Mouse (Mus musculus): ENCODE data around the gene Tcf7. TPM values are rescaled to one million over a fixed set of nuclear protein-coding genes. Genes with fewer than 3 reads are reported as not detected.

Gene Tcf7
- total and polyA plus RNA-seq, 3 experiments, result 0.73 to 3.1 (median 0.96) TPM

DNA sequence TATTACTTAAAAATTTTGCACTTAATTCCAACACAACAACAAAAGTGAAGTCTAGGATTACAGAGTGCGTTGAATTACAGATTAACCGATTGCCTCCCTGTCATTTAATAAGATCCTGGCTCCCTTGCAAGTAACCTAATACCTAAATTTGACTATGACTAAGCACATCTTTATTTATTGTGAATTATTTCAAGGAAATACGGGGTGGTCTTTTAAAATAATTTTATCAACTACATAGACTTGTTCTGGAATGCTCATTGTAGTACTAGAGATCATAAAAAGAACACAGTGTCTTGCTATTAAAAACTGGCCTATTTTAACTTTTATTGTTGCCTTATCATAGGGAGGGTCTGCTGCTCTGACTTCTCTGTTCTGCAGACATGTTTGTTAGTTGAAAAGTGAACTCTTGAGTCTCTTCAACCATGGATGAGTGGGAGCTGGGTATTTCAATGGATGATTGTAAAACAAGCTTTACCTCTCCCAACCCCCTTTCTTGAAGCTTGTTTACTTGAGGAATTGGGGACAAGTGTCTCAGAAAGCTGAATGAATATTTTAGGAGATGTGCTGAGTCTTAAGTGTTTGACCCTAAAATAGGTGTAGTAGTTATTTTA lies 49.7 kb downstream of the Tcf7 start:
- Histone ChIP-seq H3K79me2 (replicated peaks; ENCODE audit: control insufficient read depth, insufficient read depth, low read length) (peaks cover 3% of the 10 kb centered on the region), H3K9ac (ENCODE audit: low read depth, low read length) (no peak overlapping the region), H3K27ac (peak overlapping the region; percentile 95), H3K36me3 (ENCODE audit: control insufficient read depth, insufficient read depth, low read length) (peaks cover 26% of the 10 kb centered on the region), H3K27me3 (ENCODE audit: control insufficient read depth, insufficient read depth, low read length) (no peaks in the 10 kb centered on the region), H3K4me3 (peak overlapping the region; percentile 73), H3K4me1 (ENCODE audit: control insufficient read depth, insufficient read depth, low read length) (peaks cover 11% of the 10 kb centered on the region)
- intact Hi-C loops (cut with DNase I), result no loop called here
- no peak for DNase-seq
- no peak for TF ChIP-seq EP300 (IDR thresholded peaks at IDR 0.05; ENCODE audit: insufficient read depth, low read depth, low read length)
- no peak for TF ChIP-seq CTCF (IDR thresholded peaks at IDR 0.05)
- no peak for TF ChIP-seq POLR2A (IDR thresholded peaks at IDR 0.05; ENCODE audit: insufficient read depth, low read depth, low read length)
- 11% methylated on average over 3 of the region's 3 CpGs for WGBS

DNA sequence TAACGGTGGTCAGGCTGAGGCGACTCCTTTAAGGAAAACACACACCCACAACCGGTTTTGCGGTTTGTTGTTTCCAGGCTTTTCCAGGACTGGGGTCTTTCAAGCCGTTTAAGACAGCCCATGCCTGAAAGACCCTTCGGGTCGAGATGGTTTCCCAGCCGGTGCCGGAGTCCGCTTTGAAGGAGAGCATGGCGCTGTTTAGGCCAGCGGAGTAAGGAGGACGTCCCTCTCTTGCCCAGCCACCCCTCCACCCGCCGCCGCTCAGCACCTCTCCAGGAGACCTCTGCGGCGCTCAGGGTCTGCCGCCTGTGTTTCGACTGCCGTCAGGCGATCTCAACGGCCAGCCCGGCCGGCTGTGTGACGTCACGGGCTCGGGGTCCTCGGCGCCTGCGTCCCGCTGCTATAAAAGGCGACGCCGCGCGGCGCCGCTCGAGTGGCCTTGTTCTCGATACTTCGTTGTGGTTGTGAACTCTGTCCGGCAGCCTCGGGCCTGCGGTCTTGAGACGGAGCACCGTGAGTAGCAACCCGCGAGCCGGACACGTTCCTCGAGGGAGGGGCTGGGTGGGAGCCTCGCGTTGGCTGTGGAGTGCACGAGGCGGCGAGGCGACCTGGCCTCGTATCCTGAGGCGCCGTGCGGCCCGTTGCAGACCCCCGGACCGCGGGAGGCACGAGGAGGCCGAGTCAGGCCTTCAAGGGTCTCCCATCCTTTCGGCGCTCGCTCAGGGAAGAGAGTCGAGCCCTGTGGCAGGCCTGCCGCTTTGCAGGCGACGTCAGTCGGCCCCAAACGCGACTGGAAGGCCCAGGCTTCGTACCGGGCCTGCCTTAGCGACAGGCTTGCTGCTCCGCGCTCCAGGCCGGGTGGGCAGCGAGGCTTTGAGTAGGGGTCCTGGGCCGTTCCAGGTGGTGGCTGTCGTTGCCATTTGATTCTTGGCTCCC lies 50.9 kb downstream of the Tcf7 start, which contains the start of gene Skp1a:
Gene Skp1a, plus strand, starts transcription at position 390 of the 936 bp plus-strand sequence.
- no peaks in the 10 kb centered on the region for H3K27me3 ChIP-seq (ENCODE audit: control insufficient read depth, insufficient read depth, low read length)
- TF ChIP-seq POLR2A (IDR thresholded peaks at IDR 0.05; ENCODE audit: insufficient read depth, low read depth, low read length) (peak; percentile 97), CTCF (IDR thresholded peaks at IDR 0.05) (no peak), EP300 (IDR thresholded peaks at IDR 0.05; ENCODE audit: insufficient read depth, low read depth, low read length) (peak; percentile 59; the same call in 1 of the 2 replicates)
- H3K27ac ChIP-seq, result peak within 1 kb of the TSS; percentile 95
- under 1% methylated on average over 87 of the region's 87 CpGs for WGBS
- peak within 1 kb of the TSS; percentile 73 for H3K4me3 ChIP-seq
- H3K79me2 ChIP-seq (replicated peaks; ENCODE audit: control insufficient read depth, insufficient read depth, low read length), result peaks cover 3% of the 10 kb centered on the region
- peaks cover 11% of the 10 kb centered on the region for H3K4me1 ChIP-seq (ENCODE audit: control insufficient read depth, insufficient read depth, low read length)
- peaks cover 17% of the 10 kb centered on the region for H3K36me3 ChIP-seq (ENCODE audit: control insufficient read depth, insufficient read depth, low read length)
- intact Hi-C loops (cut with DNase I), result no loop called here
- H3K9ac ChIP-seq (ENCODE audit: low read depth, low read length), result peak within 1 kb of the TSS; percentile 99
- DNase-seq, result peak; percentile 94 to 97

DNA sequence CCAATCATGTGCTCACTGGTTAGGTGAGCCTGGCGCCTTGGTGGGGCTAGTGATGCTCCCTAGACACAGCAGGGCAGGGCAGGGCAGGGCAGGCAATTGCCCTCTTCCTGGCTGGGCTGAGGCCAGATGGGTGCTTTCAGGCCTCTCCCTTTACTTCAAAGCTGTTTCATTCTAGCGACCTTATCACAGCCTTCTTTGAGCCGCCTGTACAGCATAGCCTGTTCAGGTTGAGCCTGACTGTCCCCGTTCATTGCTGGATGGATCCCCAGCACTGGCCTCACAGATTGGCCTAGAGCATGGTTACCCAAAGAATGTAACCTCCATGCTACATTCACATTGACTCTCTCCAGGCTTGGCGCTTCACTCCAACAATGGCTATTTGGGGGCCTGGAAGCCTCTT lies 52.1 kb downstream of the Tcf7 start:
- H3K79me2 ChIP-seq (replicated peaks; ENCODE audit: control insufficient read depth, insufficient read depth, low read length), result peaks cover 3% of the 10 kb centered on the region; the same call in 1 of the 2 replicates
- 65% methylated on average over 5 of the region's 5 CpGs for WGBS
- peaks cover 11% of the 10 kb centered on the region for H3K4me1 ChIP-seq (ENCODE audit: control insufficient read depth, insufficient read depth, low read length)
- no peaks in the 10 kb centered on the region for H3K27me3 ChIP-seq (ENCODE audit: control insufficient read depth, insufficient read depth, low read length)
- TF ChIP-seq CTCF (IDR thresholded peaks at IDR 0.05), result no peak
- no peak for DNase-seq
- H3K27ac ChIP-seq, result peak overlapping the region; percentile 95; the same call in 1 of the 2 replicates
- no peak overlapping the region; the same call in 1 of the 2 replicates for H3K9ac ChIP-seq (ENCODE audit: low read depth, low read length)
- H3K4me3 ChIP-seq, result no peak overlapping the region
- peaks cover 13% of the 10 kb centered on the region for H3K36me3 ChIP-seq (ENCODE audit: control insufficient read depth, insufficient read depth, low read length)
- intact Hi-C loops (cut with DNase I), result no loop called here

DNA sequence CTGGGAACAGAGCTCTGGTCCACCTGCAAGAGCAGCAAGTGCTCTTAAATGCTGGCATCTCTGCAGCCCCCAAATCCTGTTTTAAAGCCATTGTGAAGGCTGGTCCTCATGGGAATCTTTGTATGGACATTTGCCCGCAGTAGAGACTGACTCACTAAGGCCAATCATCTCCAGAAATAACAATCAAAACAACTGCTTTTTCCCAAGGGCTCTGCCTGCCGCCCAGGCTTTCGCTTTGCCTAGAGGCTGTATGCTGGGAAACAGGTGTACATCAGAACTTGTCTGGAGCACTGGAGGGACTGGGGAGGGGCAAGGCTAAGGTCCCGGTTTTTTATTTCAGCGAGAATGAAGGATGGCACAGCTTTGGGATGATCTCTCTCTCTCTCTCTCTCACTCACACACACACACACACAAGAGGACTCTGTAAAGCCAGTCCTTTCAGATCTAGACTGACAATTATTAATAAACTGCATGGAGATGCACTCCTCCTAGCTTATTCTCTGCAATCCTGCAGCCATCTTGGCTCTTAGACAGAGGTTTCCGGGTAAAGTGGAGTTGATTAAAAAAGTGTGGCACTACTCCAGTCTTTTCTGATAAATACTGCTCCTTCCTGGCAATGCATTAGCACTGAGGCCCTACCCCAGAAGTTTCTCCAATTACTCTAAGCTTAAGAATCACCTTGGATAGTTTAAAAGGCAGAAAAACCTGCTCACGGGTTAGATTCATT lies 53.9 kb downstream of the Tcf7 start:
- Histone ChIP-seq H3K27ac (peak overlapping the region; percentile 17; the same call in 1 of the 2 replicates), H3K27me3 (ENCODE audit: control insufficient read depth, insufficient read depth, low read length) (no peaks in the 10 kb centered on the region), H3K36me3 (ENCODE audit: control insufficient read depth, insufficient read depth, low read length) (peaks cover 2% of the 10 kb centered on the region; the same call in 1 of the 2 replicates), H3K9ac (ENCODE audit: low read depth, low read length) (no peak overlapping the region), H3K79me2 (replicated peaks; ENCODE audit: control insufficient read depth, insufficient read depth, low read length) (0 out of 2 replicates have a peak, but pooled peaks cover 3% of the 10 kb centered on the region), H3K4me3 (no peak overlapping the region), H3K4me1 (ENCODE audit: control insufficient read depth, insufficient read depth, low read length) (peaks cover 4% of the 10 kb centered on the region)
- intact Hi-C loops (cut with DNase I), result loop anchor here (10.0 kb wide), 1 partner anchor 116 kb away; no protein-coding TSS in a partner anchor
- WGBS, result 46% methylated on average over 7 of the region's 7 CpGs
- TF ChIP-seq POLR2A (IDR thresholded peaks at IDR 0.05; ENCODE audit: insufficient read depth, low read depth, low read length) (no peak), CTCF (IDR thresholded peaks at IDR 0.05) (no peak)
- peak in 1 of 2 experiments; percentile 21 for DNase-seq

DNA sequence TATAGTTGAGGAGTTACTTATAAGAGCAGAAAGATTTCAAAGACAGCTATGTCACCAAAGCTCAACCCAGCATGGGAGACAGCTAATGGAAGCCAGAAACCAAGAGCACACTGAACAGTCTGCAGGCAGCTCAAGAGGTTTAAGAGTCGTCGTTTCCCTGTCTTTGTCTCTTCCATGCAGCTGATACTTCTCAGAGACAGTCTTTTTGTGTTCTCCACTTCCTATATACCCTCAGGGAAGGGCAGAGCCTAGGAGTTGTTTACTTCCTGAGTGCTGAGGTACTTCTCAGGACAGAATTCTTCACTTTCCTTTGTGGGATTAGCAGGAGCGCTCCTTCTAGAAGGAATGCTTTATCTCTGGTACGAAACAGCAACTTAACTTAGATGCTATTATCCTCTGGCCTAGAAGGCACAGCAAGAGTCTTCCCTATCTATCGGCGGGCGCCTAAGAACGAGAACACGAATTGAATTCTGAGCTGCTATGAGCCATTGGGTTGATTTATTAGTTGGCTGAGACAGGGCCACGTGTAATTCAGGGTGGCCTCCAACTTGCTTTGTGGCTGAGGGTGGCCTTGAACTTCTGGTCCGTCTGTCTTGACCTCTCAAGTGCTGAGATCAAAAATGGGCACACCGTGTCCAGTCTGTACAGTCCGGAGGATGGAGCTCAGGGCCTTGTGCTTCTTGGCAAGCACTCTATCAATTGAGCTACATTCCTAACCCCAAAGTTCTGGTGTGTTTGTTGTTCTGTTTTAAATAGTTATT lies 55.2 kb downstream of the Tcf7 start:
- H3K36me3 ChIP-seq (ENCODE audit: control insufficient read depth, insufficient read depth, low read length), result no peaks in the 10 kb centered on the region
- no peak overlapping the region for H3K4me3 ChIP-seq
- TF ChIP-seq CTCF (IDR thresholded peaks at IDR 0.05), result no peak
- TF ChIP-seq EP300 (IDR thresholded peaks at IDR 0.05; ENCODE audit: insufficient read depth, low read depth, low read length), result no peak
- no peak for TF ChIP-seq POLR2A (IDR thresholded peaks at IDR 0.05; ENCODE audit: insufficient read depth, low read depth, low read length)
- whole genome bisulfite sequencing, result 75% methylated on average over 13 of the region's 13 CpGs
- no peak overlapping the region for H3K27ac ChIP-seq
- no peak overlapping the region for H3K9ac ChIP-seq (ENCODE audit: low read depth, low read length)
- H3K27me3 ChIP-seq (ENCODE audit: control insufficient read depth, insufficient read depth, low read length), result no peaks in the 10 kb centered on the region
- peaks cover 2% of the 10 kb centered on the region; the same call in 1 of the 2 replicates for H3K4me1 ChIP-seq (ENCODE audit: control insufficient read depth, insufficient read depth, low read length)
- H3K79me2 ChIP-seq (replicated peaks; ENCODE audit: control insufficient read depth, insufficient read depth, low read length), result 0 out of 2 replicates have a peak, but pooled peaks cover 2% of the 10 kb centered on the region
- no peak for DNase-seq
- intact Hi-C loops (cut with DNase I), result loop anchor here (10.0 kb wide), 1 partner anchor 117 kb away; no protein-coding TSS in a partner anchor

Measured in heart, adult 2 months (tissue).